Mouse (Mus musculus) left cerebral cortex, adult 2 months (tissue): ENCODE results near the gene Krtap1-3. TPM values are rescaled to one million over a fixed set of nuclear protein-coding genes. Genes with fewer than 3 reads are reported as not detected.

Source experiments
- DNase-seq, 2 experiments: peaks; one replicate each; pipeline ENCODE4 v3.0.0; 2021 to 2022; ENCODE audit warnings: low spot score in 2 of 2, mixed read lengths in 1 of 2; ENCODE audit errors: extremely low spot score in 1 of 2
- H3K27ac ChIP-seq: fragments of 200-600 bp; 2 replicates; pipeline ENCODE4 v1.8.1; 2022
- H3K4me3 ChIP-seq: fragments of 200-600 bp; 2 replicates; pipeline ENCODE4 v1.8.1; 2022
- CTCF ChIP-seq: fragments of 200-600 bp; IDR thresholded peaks from 2 replicates; pipeline ENCODE4 v1.8.1; 2022; ENCODE audit warnings: antibody characterized with exemption, mild to moderate bottlenecking, moderate library complexity
- intact Hi-C: fragments of 180-260 bp; cut with DNase I; formaldehyde crosslinking; loops from one replicate; pipeline ENCODE4 v1.15.1; 2025
- total RNA-seq, 2 experiments: library from RNA; stranded (reverse); gene quantifications; 2 replicates each; pipeline ENCODE4 v1.2.3; 2021

Krtap1-3 gene
- total RNA-seq, 2 experiments from 2014 or later, result not detected

GRCm38 (mm10) chr11:99585096-99585495 is 6.0 kb downstream of the Krtap1-3 start:
- no peak overlapping the region for H3K4me3 ChIP-seq
- no peak for DNase-seq
- no peak overlapping the region for H3K27ac ChIP-seq
- no peak for TF ChIP-seq CTCF
- intact Hi-C loops, result no loop called here

GRCm38 (mm10) chr11:99583245-99583704 is 7.9 kb downstream of the Krtap1-3 start, which contains the start of gene Krtap1-4:
TSS of gene Krtap1-4 (minus strand) at chr11:99583654.
- no peak for DNase-seq
- TF ChIP-seq CTCF, result no peak
- Histone ChIP-seq H3K4me3 (no peak within 1 kb of the TSS), H3K27ac (no peak within 1 kb of the TSS)
- intact Hi-C loops, result no loop called here

GRCm38 (mm10) chr11:99581564-99581963 is 9.6 kb downstream of the Krtap1-3 start:
- no peak overlapping the region for H3K27ac ChIP-seq
- no peak overlapping the region for H3K4me3 ChIP-seq
- TF ChIP-seq CTCF, result no peak
- no peak for DNase-seq
- intact Hi-C loops, result no loop called here

GRCm38 (mm10) chr11:99581051-99581450 is 10.1 kb downstream of the Krtap1-3 start:
- DNase-seq, result no peak
- intact Hi-C loops, result no loop called here
- TF ChIP-seq CTCF, result no peak
- Histone ChIP-seq H3K4me3 (no peak overlapping the region), H3K27ac (no peak overlapping the region)

- intact Hi-C loops, result no loop called here
Observed at GRCm38 (mm10) chr11:99580636-99581035, 10.5 kb downstream of the Krtap1-3 start, which contains the start of gene Krtap1-5. TSS of gene Krtap1-5 (minus strand) at chr11:99581016.

GRCm38 (mm10) chr11:99574106-99574505 is 17.0 kb downstream of the Krtap1-3 start:
- peak; percentile 89 for TF ChIP-seq CTCF
- Histone ChIP-seq H3K27ac (no peak overlapping the region), H3K4me3 (no peak overlapping the region)
- DNase-seq, result peak; percentile 57 to 66
- intact Hi-C loops, result loop anchor here (10.0 kb wide), 1 partner anchor 431 kb away; no protein-coding TSS in a partner anchor

More at GRCm38 (mm10) chr11:99580636-99581035, 10.5 kb downstream of the Krtap1-3 start, which contains the start of gene Krtap1-5:
- TF ChIP-seq CTCF, result no peak
- no peak within 1 kb of the TSS for H3K27ac ChIP-seq
- no peak within 1 kb of the TSS for H3K4me3 ChIP-seq
- no peak for DNase-seq

GRCm38 (mm10) chr11:99573164-99573563 is 18.0 kb downstream of the Krtap1-3 start:
- TF ChIP-seq CTCF, result no peak
- no peak for DNase-seq
- Histone ChIP-seq H3K4me3 (no peak overlapping the region), H3K27ac (no peak overlapping the region)
- intact Hi-C loops, result loop anchor here (1.0 to 10.0 kb wide), 2 partner anchors 107 to 432 kb away; no protein-coding TSS in a partner anchor

GRCm38 (mm10) chr11:99566530-99566929 is 24.6 kb downstream of the Krtap1-3 start, which contains the start of gene Krtap3-1:
TSS of gene Krtap3-1 (minus strand) at chr11:99566630.
- H3K4me3 ChIP-seq, result no peak within 1 kb of the TSS
- TF ChIP-seq CTCF, result no peak

GRCm38 (mm10) chr11:99562580-99562979 is 28.6 kb downstream of the Krtap1-3 start:
- Histone ChIP-seq H3K27ac (no peak overlapping the region), H3K4me3 (no peak overlapping the region)
- DNase-seq, result no peak
- intact Hi-C loops, result no loop called here
- no peak for TF ChIP-seq CTCF

More at GRCm38 (mm10) chr11:99566530-99566929, 24.6 kb downstream of the Krtap1-3 start, which contains the start of gene Krtap3-1:
- DNase-seq, result no peak
- no peak within 1 kb of the TSS for H3K27ac ChIP-seq
- intact Hi-C loops, result no loop called here

- Histone ChIP-seq H3K4me3 (no peak within 1 kb of the TSS), H3K27ac (no peak within 1 kb of the TSS)
- no peak for DNase-seq
- no peak for TF ChIP-seq CTCF
- intact Hi-C loops, result loop anchor here (5.0 kb wide), 1 partner anchor 73 kb away; no protein-coding TSS in a partner anchor
Observed at GRCm38 (mm10) chr11:99559366-99559765, 31.8 kb downstream of the Krtap1-3 start, which contains the start of gene Gm11939. TSS of gene Gm11939 (minus strand) at chr11:99559466.

- no peak; the same call in 1 of the 2 replicates for TF ChIP-seq CTCF
- Histone ChIP-seq H3K4me3 (no peak overlapping the region), H3K27ac (no peak overlapping the region)
- intact Hi-C loops, result loop anchor here (5.0 kb wide), 1 partner anchor 74 kb away; no protein-coding TSS in a partner anchor
- no peak for DNase-seq
Observed at GRCm38 (mm10) chr11:99557976-99558745, 33.0 kb downstream of the Krtap1-3 start.

- Histone ChIP-seq H3K27ac (no peak within 1 kb of the TSS), H3K4me3 (no peak within 1 kb of the TSS)
- intact Hi-C loops, result loop anchor here (5.0 kb wide), 1 partner anchor 76 kb away; no protein-coding TSS in a partner anchor
- DNase-seq, result no peak
- TF ChIP-seq CTCF, result no peak
Observed at GRCm38 (mm10) chr11:99556753-99557152, 34.4 kb downstream of the Krtap1-3 start, which contains the start of gene Krtap3-2. TSS of gene Krtap3-2 (minus strand) at chr11:99556853.
